Mouse (Mus musculus): ENCODE data around the gene Hcfc2.
A peak's percentile ranks its signal among the peaks of the same experiment; 100 is the strongest.

The Hcfc2 gene

GRCm38 (mm10) chr10:82777075-82777474, 81.1 kb downstream of the Hcfc2 start:
- no peak for DNase-seq

GRCm38 (mm10) chr10:82777886-82778285, 81.9 kb downstream of the Hcfc2 start:
- DNase-seq, result peak; percentile 61

- DNase-seq, result no peak
Measured at GRCm38 (mm10) chr10:82778791-82779549, 83.0 kb downstream of the Hcfc2 start.

- no peak for DNase-seq
Measured at GRCm38 (mm10) chr10:82779831-82780230, 83.9 kb downstream of the Hcfc2 start.

- DNase-seq, result no peak
Measured at GRCm38 (mm10) chr10:82780322-82780721, 84.4 kb downstream of the Hcfc2 start.

GRCm38 (mm10) chr10:82780816-82781215, 84.9 kb downstream of the Hcfc2 start:
- DNase-seq, result no peak

GRCm38 (mm10) chr10:82782472-82782871, 86.5 kb downstream of the Hcfc2 start:
- no peak for DNase-seq

GRCm38 (mm10) chr10:82789181-82789580, 93.2 kb downstream of the Hcfc2 start:
- DNase-seq, result no peak

- no peak for DNase-seq
Measured at GRCm38 (mm10) chr10:82790504-82790903, 94.5 kb downstream of the Hcfc2 start.

GRCm38 (mm10) chr10:82791713-82792112, 95.8 kb downstream of the Hcfc2 start:
- no peak for DNase-seq
